Mouse (Mus musculus) thymus, adult 2 months (tissue): ENCODE data around the gene Hoxc11. TPM values are rescaled to one million over a fixed set of nuclear protein-coding genes. Genes with fewer than 3 reads are reported as not detected.

ENCODE experiments used
- DNase-seq: peaks from one replicate; pipeline ENCODE4 v3.0.0; 2021
- H3K27ac ChIP-seq: fragments of 200-500 bp; 2 replicates; pipeline ENCODE4 v1.5.1; 2012; ENCODE audit warnings: low read length, control low read depth; ENCODE audit not compliant: control insufficient read depth, insufficient read depth
- H3K27me3 ChIP-seq: fragments of 200-500 bp; 2 replicates; pipeline ENCODE4 v1.6.1; 2012; ENCODE audit warnings: mild to moderate bottlenecking, low read length, moderate library complexity, mixed read lengths; ENCODE audit not compliant: control insufficient read depth, insufficient read depth
- H3K36me3 ChIP-seq: fragments of 200-500 bp; 2 replicates; pipeline ENCODE4 v1.6.1; 2012; ENCODE audit warnings: mild to moderate bottlenecking, low read length, moderate library complexity; ENCODE audit not compliant: control insufficient read depth, insufficient read depth
- H3K4me1 ChIP-seq: fragments of 200-500 bp; replicated peaks from 2 replicates; pipeline ENCODE4 v1.6.1; 2012; ENCODE audit warnings: low read length; ENCODE audit not compliant: control insufficient read depth, insufficient read depth
- H3K4me3 ChIP-seq: fragments of 200-500 bp; 2 replicates; pipeline ENCODE4 v1.5.1; 2012; ENCODE audit warnings: mild to moderate bottlenecking, low read length, control low read depth, moderate library complexity; ENCODE audit not compliant: control insufficient read depth, insufficient read depth
- CTCF ChIP-seq: fragments of 200-500 bp; IDR thresholded peaks from 2 replicates; pipeline ENCODE4 v1.5.1; 2012; ENCODE audit warnings: mild to moderate bottlenecking, control low read depth, low read length, moderate library complexity, borderline replicate concordance; ENCODE audit not compliant: control insufficient read depth, poor library complexity, insufficient read depth; ENCODE audit errors: extremely low read depth
- POLR2A ChIP-seq: fragments of 200-500 bp; IDR thresholded peaks from 2 replicates; pipeline ENCODE4 v1.6.1; 2012; ENCODE audit warnings: mild to moderate bottlenecking, low read length, control low read depth, moderate library complexity; ENCODE audit not compliant: control insufficient read depth, poor library complexity, insufficient read depth; ENCODE audit errors: extremely low read depth
- WGBS: fragments of 180-500 bp; shearing (Covaris S2); methylation state at CpG from one replicate; pipeline ENCODE4 v1.1.7; 2018; 5-methylcytosine and 5-hydroxymethylcytosine counted together
- polyA plus RNA-seq: library from polyadenylated mRNA; depleted of rRNA; stranded (reverse); fragments of >200 nt; gene quantifications from 2 replicates; pipeline ENCODE4 v1.2.3, GENCODE M21; 2012

The Hoxc11 gene
- polyA plus RNA-seq, 1 experiment: 0.66 TPM

GRCm38 (mm10) chr15:102956906-102957305 lies 2.7 kb downstream of the Hoxc11 start:
- no peak overlapping the region for H3K27ac ChIP-seq
- 11% methylated on average over 12 of the region's 12 CpGs for WGBS
- H3K4me1 ChIP-seq: no peaks in the 10 kb centered on the region
- DNase-seq: no peak
- TF ChIP-seq CTCF: no peak
- TF ChIP-seq POLR2A: no peak
- H3K36me3 ChIP-seq: no peaks in the 10 kb centered on the region
- H3K27me3 ChIP-seq: peaks cover 39% of the 10 kb centered on the region
- H3K4me3 ChIP-seq: no peak overlapping the region

GRCm38 (mm10) chr15:102959663-102960191 lies 5.5 kb downstream of the Hoxc11 start:
- 6% methylated on average over 13 of the region's 13 CpGs for WGBS
- DNase-seq: no peak
- Histone ChIP-seq H3K27ac (no peak overlapping the region), H3K4me1 (no peaks in the 10 kb centered on the region), H3K27me3 (peaks cover 44% of the 10 kb centered on the region), H3K36me3 (no peaks in the 10 kb centered on the region), H3K4me3 (no peak overlapping the region)
- no peak for TF ChIP-seq POLR2A
- TF ChIP-seq CTCF: no peak

DNA sequence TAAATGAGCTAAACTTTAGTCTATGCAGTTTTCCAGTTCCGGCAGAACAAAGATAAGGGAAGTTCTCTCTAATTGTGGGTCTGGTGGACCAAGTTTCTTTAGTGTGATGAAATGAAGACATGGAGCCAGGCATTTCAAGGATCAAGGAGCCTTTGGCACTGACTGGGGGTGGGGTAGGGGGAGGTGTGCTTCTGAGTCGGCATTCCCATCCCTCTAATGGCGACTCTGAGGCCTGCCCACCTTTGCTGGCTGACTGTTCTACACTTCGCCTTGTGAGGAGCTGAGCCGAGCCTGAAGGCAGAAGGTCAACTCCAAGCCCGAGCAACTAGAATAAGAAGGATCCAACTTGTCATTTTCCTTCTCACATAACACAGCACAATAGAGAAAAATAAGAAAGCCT lies 7.5 kb downstream of the Hoxc11 start:
- 10% methylated on average over 6 of the region's 6 CpGs for WGBS
- TF ChIP-seq POLR2A (no peak), CTCF (no peak)
- peaks cover 44% of the 10 kb centered on the region for H3K27me3 ChIP-seq

DNA sequence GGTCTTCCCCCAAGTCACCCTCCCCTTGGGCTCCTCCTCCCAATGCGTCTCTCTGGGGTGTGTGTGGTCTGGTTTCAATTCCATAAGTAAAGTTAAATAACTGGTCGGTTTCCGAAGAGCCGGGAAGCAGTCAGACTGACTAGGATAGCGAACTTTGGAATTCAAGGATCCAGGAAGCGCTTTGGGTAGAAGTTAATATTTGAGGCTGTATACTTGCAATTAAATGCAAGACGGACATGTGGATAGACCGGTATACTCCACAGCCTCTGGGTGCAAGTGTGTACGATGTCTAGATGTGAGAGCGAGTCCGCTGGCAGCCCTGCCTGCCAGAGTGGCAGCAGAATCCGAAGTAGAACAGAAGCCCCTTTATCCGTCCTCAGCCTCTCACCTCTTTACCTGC lies 8.3 kb downstream of the Hoxc11 start:
- Histone ChIP-seq H3K27me3 (peaks cover 43% of the 10 kb centered on the region), H3K36me3 (no peaks in the 10 kb centered on the region), H3K27ac (no peak overlapping the region), H3K4me3 (no peak overlapping the region), H3K4me1 (no peaks in the 10 kb centered on the region)
- 16% methylated on average over 13 of the region's 13 CpGs for WGBS
- no peak for TF ChIP-seq CTCF
- no peak for TF ChIP-seq POLR2A
- no peak for DNase-seq

More for the DNA sequence above, 7.5 kb downstream of the Hoxc11 start:
- DNase-seq: no peak
- H3K4me3 ChIP-seq: no peak overlapping the region
- no peak overlapping the region for H3K27ac ChIP-seq
- H3K4me1 ChIP-seq: no peaks in the 10 kb centered on the region
- no peaks in the 10 kb centered on the region for H3K36me3 ChIP-seq

DNA sequence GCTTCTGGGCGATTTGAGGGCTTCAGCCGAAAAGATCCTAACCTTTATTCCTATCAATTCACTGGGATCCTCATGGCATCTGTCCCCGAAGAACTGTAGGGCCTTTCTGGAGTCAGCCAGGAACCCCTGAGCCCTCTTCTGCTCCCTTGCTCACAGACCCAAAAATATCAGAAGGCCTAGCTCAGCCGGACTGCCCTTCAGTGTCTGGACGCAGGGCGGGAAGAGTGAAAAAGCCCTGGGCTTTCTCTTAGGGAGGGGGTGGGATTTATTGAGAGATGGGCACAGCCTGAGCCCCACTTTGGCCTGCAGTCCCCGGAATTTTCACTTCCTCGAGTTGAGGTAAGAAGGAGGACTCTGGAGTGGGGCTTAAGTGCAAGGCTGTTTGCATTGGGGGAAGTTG lies 9.0 kb downstream of the Hoxc11 start:
- 16% methylated on average over 8 of the region's 8 CpGs for WGBS
- DNase-seq: no peak
- peaks cover 39% of the 10 kb centered on the region for H3K27me3 ChIP-seq
- no peak for TF ChIP-seq POLR2A
- no peak for TF ChIP-seq CTCF
- H3K36me3 ChIP-seq: no peaks in the 10 kb centered on the region
- H3K4me3 ChIP-seq: no peak overlapping the region
- no peaks in the 10 kb centered on the region for H3K4me1 ChIP-seq
- no peak overlapping the region for H3K27ac ChIP-seq

DNA sequence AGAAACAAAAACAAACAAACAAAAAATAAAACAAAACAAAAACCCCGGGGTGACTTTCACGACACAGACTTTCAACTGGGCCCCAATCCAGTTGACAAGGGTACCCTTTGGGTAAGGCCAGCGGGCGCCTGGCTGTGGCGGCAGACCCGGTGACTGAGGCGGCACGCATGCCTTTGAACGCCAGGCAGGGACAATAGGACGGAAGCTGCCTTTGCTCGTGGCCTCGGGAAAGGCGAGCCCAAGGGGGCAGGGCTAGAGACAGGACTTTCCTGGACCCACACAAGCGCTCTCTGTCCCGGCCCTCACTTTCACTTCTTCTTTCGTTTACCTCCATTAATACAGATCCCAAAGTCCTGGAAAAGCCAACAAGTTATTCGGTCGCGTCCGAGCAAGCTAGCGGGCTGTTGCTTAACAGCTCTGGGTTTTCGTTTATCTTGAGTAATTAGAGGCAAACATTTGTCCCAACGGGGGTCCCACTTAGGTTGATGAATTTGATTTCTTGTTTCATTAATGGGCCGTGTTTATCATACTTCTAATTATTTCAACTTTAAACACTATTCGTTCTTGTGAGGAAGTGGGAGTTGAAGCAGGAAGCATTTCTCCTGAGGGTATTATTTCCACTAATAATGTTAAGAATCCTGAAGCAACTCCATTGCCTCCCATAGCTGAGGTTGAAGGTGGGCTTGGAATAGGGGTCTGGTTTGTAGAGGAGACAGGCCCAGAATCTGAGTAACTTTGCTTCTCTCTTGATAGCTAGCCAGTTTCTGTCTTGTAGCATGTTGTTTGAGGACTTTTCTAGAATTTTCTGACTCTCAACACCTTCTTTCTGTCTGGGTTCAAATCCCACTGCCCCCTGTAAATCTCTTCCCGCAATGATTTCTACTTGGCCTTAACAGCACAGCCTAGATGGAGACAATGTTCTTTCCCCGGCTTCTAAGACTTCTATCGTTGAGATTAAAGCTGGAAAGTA lies 9.7 kb downstream of the Hoxc11 start:
- TF ChIP-seq POLR2A: no peak
- no peak for TF ChIP-seq CTCF

More for the DNA sequence above, 9.7 kb downstream of the Hoxc11 start:
- 5% methylated on average over 28 of the region's 28 CpGs for WGBS
- Histone ChIP-seq H3K36me3 (no peaks in the 10 kb centered on the region), H3K4me3 (no peak overlapping the region), H3K4me1 (no peaks in the 10 kb centered on the region), H3K27me3 (peaks cover 42% of the 10 kb centered on the region), H3K27ac (no peak overlapping the region)
- no peak for DNase-seq
